Mouse (Mus musculus) adrenal gland, postnatal 25 days (tissue): ENCODE data around the gene Morn1. TPM values are rescaled to one million over a fixed set of nuclear protein-coding genes. Genes with fewer than 3 reads are reported as not detected.
A peak's percentile ranks its signal among the peaks of the same experiment; 100 is the strongest.

Source experiments
- DNase-seq: peaks from one replicate; pipeline ENCODE4 v3.0.0; 2021; ENCODE audit warnings: mixed read lengths
- total RNA-seq: library from RNA; stranded (reverse); gene quantifications from 2 replicates; pipeline ENCODE4 v1.2.3, GENCODE M21; 2021

Gene Morn1
- total RNA-seq, 1 experiment from 2014 or later, result 10.7 TPM

- DNase-seq, result no peak
These were observed 76.3 kb downstream of the Morn1 start for GRCm38 (mm10) chr4:155162433-155163319.

DNA sequence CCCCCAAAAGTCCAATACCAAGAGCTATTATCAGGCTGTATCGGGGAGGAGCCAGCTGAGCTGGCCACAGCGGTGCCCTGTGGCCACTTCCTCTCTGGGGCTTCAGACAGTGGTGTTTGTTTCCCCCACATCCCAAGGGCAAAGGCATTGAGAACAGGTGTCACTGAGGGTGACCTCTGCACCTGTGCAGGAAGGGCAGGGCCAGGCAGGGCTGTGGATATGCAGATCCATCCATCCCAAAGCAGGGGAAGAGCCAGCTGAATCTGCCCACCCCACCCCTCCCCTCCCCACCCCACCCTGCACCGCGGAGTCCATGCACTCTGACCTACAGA is 76.9 kb downstream of the Morn1 start:
- no peak for DNase-seq

- no peak for DNase-seq
These were observed 77.3 kb downstream of the Morn1 start for GRCm38 (mm10) chr4:155163685-155164084.

DNA sequence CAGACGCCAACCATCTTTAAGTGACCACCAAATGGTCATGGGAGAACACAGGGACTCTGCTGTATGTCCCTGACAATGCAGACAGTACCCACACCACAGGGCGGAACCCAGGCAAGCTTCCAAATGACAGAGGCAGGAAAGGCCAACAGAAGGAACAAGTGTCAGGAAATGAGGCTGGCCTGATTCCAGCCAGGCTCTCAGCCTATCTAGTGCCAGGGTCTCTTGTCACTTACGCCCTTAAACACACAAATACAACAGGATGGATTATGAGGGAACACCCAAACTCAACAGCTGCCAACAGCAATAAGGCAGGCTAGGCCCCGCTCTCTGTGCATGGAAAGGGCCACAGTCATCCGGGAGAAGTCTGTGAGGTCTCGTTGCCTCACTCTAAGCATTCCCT is 78.2 kb downstream of the Morn1 start:
- peak; percentile 68 for DNase-seq

DNA sequence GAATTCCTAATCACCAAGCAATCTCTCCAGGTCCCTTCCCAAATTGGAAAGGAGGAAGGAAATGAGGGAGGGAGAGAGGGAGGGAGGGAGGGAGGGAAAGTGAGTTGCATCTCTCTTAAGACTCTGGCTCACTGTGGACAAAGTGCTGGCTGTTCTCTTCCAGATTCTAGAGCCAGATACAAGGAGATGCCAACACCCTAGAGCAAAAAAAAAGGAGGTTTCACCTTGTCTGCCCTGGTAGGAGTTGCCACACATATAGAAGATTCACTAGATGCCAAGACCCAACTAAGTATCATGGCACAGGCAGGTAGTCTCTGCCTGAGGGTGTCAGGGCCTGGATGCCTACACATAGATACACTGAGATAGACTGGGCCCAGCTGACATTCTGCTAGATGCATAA is 79.5 kb downstream of the Morn1 start:
- DNase-seq, result no peak

DNA sequence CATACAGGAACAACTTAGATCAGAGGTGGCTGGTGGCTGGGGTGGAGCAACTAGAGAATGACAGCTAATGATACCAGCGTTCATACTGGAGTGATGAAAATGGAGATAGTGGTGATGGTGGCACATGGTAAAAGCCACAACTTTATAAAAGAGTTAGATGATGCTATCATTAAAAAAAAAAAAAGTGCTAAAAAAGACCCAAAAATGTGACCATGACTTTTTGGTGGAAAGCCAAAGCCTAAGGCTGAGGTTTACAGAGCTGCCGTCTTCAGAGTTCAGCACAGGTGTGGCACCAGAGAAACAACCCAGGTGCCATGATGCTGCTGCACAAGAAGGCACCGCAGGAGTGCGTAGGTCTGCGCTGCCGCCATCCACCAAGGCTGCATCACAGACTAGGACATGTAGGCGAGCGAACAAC is 82.5 kb downstream of the Morn1 start:
- DNase-seq, result no peak

DNA sequence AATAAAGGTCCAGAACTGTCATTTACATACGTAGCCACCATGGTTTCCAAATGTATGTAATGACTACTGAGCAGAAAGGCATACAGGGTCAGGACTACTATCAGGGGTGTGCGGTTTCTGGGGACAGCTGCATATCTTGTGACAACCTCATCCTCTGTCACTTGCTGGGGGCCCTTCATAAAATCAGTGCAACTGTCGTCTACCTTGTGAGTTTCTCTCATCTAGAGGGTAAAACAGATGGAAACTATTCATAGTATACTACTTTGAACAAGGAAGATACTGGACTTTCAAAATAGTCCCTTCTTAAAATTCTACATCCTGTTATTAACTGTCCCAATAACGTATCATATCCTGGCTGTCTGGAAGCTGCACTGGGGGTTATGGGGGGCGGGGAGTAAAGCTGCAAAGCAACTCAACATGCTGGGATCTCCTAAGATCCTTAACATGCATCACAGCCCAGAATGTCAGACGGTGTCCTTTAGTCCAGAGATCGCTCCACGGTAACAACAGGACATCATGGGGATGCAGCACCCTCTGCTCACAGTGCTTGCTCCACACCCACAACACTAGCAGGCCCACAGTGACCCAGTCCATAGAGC is 84.3 kb downstream of the Morn1 start:
- DNase-seq, result no peak

DNA sequence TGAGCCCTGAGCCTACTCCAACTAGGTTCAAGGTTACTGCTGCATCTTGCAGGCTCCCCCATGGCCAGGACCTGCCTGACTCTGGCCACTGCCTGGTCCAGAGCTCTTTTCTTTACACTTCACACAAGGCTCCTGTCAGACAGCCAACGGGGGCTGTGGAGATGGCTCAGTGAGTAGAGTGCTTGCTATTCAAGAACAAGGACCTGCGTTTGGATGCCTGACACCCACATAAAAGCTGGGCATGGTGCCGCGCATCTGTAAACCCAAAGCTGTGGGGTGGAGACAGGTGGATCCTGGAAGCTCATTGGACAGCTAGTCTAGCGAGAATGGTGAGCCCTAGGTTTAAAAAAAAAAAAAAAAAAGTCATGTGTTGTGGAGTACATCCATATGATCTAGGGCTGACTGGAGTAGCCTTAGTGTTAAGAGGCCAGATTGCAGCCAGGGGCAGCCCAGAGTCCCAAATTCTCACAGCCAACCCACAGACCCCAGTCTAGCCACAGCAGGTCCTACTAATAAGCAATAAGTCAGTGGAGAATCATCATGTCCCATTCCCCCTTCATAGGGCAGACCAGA is 85.7 kb downstream of the Morn1 start:
- DNase-seq, result no peak

GRCm38 (mm10) chr4:155172909-155173821 is 86.8 kb downstream of the Morn1 start:
- DNase-seq, result peak; percentile 95

- no peak for DNase-seq
These were observed 87.7 kb downstream of the Morn1 start for GRCm38 (mm10) chr4:155173822-155174785.

DNA sequence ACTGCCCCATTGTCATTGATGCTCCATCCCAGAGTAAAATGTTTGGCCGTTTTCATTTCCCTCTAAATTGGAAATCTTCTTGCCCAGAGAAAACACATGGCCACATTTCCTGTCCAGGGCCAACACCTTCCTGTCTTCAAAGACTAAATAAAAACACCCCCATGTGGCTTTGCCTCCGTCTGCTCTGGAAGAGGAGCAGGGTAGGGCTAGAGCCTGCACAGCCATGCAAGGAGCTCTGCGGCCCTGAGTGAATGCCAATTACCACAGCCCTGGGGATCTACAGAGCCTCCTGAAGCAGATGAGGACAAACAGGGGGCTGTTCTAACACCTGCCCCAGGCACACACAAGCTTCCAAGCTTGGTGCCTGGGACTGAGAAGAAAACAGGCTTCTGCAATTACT is 89.8 kb downstream of the Morn1 start:
- no peak for DNase-seq

- no peak for DNase-seq
These were observed 91.9 kb downstream of the Morn1 start for GRCm38 (mm10) chr4:155178274-155178673.

DNA sequence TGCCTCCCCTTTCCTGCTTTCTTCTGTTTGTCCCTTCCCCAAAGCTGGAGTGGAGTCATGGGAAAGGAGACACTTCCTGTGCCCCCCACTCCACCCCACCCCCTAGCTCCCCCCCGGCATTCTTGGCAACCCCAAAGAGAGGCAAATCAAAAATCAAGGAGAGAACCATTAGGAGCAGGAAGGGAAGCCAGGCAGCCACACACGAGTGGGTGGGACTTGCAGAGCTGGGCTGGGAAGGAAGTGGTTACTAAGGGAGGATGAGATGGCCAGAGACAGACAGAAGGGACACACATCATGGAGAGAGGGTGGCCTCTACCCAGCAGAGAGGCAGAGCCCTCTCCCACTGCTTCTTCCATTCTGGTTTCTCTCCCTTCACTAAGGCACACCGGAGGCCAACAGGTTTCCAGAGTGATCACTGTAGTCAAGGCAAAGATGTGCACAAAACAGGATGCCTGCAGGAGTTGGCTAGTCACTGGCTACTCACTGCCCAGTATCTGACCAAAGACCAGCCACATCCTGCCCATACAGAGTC is 92.7 kb downstream of the Morn1 start:
- no peak for DNase-seq

DNA sequence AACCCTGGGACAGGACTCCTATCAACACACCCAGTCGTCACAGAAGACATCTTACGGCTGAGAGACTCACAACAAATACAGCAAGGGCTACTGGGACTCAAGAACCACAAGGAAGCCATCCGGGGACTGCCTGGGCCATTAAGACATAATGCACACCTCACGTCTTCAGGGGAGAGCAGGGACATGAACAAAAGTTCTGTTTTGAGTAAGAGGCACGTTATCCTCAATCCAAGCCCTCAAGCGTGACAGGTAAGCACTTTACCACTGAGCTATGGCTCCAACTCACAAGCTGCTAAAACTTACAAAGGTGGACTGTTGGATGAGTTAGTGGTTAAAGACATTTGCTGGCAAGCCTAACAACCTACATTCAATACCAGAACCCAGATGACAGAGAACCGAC is 96.8 kb downstream of the Morn1 start:
- DNase-seq, result no peak

DNA sequence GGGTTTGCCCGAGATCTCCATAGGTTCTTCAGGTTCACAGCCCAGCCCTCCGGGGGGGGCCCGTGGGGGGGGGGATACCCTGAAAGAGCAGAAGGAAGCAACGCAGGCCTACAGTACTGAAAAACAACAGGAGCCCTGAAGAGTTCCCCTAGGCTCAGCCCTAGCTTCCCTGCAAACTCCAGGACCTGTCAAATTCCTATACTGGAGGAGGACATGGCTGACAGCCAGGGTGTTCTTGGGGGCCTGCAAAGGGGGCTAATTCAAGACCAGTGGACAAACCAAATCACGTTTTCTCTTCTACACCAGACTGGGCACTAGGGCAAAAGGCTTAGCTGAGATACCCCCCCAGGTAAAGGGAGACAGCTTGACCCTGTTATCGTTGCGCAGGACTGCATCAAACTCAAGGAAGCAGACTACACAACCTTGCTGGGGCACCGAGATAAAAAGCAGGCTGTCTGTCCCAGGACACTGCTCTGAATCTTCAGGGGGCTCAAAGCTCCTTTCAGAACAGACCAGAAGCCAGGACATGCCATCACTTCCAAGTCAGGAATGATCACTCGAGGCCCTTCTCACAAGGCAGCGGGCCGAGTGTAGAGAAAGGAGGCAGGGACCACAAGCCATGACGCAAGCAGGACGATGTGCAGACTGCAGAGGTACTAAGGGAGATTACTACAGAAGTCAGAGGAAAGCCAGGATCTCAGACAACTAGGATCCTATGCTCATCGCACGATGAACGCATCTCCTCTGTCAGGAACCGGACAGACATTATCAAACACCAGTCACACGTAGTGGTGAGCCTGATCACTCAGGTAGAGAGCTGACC is 98.1 kb downstream of the Morn1 start:
- DNase-seq, result no peak

DNA sequence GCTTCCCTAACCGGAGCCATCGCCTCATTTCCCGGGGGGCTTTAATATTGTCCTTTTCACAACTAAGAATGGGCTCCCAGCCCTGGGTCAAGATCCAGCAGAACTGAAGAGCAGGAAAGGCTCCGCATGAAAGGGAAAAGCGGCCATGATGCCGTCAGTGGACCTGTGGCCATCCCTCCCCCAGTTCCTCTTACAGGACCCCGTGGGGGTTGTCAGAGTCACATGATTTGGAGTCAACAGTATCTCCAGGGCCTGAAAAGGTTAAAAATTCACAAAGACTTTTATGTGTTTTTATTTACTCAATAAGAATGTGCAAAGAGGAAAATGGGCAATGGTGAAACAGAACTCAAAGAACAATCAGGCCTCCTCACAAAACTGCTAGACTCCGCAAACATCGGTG is 99.5 kb downstream of the Morn1 start:
- no peak for DNase-seq

DNA sequence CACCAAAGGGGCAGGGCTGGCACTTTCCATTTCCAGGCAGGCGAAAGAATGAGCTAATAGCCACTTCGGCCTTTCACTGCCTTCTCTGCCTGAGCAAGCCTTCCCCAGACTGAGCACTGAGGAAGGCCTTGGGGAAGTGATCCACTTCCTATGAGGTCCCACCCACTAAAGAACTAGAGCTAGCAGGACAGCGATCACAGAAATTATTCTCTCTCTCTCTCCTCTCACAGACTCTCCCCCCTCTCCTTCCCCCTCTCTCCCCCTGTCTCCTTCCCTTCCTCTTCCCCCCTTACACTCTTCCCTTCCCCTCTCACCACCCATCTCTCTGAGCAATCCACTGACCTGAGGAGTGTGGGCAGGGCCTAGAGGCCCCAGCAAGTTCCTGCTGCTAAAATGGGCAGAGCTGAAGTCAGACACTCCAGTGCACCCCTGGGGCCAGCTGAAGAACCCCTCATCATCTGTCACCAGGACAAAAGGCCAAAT is 100.9 kb downstream of the Morn1 start:
- no peak for DNase-seq

GRCm38 (mm10) chr4:155188341-155188740 is 102.0 kb downstream of the Morn1 start:
- no peak for DNase-seq

DNA sequence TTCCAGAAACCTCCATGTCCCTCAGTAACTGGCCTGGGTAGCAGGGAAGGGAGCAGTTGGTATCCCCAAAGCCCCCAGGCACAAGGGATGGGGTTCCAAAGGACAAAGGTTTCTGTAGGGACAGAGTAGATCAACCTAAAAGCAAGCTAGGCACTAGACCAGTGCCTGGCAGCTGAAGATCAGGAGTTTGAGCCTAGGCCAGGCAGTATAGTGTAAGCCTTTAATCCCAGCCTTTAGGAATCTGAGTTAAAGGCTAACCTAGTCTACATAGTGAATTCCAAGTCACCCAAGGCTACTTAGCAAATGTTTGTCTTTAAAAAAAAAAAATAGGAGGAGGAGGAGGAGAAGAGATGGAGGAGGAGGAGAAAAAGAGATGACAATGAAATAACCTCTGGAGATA is 102.4 kb downstream of the Morn1 start:
- no peak for DNase-seq

DNA sequence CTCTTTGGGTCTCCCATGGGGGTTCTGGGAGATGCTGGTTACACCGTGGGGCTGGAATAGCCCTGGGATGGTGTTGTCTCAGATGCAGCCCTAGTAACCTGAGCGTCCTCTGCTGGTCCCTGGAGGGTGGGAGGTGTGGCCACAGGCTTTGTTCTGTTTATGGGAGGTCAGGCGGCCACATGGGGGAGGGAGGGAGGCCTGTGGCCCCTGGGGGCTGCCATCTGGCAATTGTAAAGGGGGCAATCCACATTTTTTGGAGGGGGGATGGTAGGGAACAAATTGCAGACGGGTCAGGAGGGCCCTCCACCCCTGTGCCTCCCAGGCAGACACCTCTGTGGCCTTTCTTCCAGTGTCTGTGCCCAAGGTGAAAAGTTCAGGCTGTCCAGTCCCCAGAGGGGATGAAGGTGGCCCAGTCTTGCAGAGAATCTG is 103.3 kb downstream of the Morn1 start:
- no peak for DNase-seq
